Mouse (Mus musculus) G1E-ER4 (cell line): ENCODE data around the gene Myrip. TPM values are rescaled to one million over a fixed set of nuclear protein-coding genes. Genes with fewer than 3 reads are reported as not detected.

Experiments used
- GATA1 ChIP-seq: IDR thresholded peaks from one replicate; pipeline ENCODE4 v1.8.0; 2012; ENCODE audit warnings: low read length, inconsistent platforms
- polyA plus RNA-seq: library from polyadenylated mRNA; stranded (reverse); fragments of >175 nt; gene quantifications from 2 replicates; pipeline ENCODE4 v1.2.3, GENCODE M21; 2012

The Myrip gene
- polyA plus RNA-seq, 1 experiment: not detected

- TF ChIP-seq GATA1: no peak
Observed at GRCm38 (mm10) chr9:120519469-120520125, 218.3 kb downstream of the Myrip start.

GRCm38 (mm10) chr9:120521161-120521560 lies 219.8 kb downstream of the Myrip start:
- peak; percentile 3 for TF ChIP-seq GATA1

Other genes with a start within 250 kb of the Myrip start
- not detected in 2 replicates for gene Cx3cr1, start 231.6 kb upstream of the Myrip start, polyA plus RNA-seq
- not detected in 2 replicates for gene Ccr8, start 209.4 kb upstream of the Myrip start, polyA plus RNA-seq
- 70.4 and 90.9 TPM in 2 replicates for gene Slc25a38, start 191.1 kb upstream of the Myrip start, polyA plus RNA-seq
- gene Rpsa, start 173.8 kb upstream of the Myrip start, polyA plus RNA-seq: 2,255 and 20,590 TPM in 2 replicates
- not detected in 2 replicates for gene Mobp, start 151.8 kb upstream of the Myrip start, polyA plus RNA-seq
- 235 and 247 TPM in 2 replicates for gene Eif1b, start 190.7 kb downstream of the Myrip start, polyA plus RNA-seq
- 0.03 and 0.04 TPM in 2 replicates for gene Entpd3, start 238.3 kb downstream of the Myrip start, polyA plus RNA-seq